Mouse (Mus musculus): ENCODE results near the gene G530012D18Rik.
"Not testable (repeated sequence)": the region's sequence is repeated elsewhere in the genome, so short reads cannot be mapped to it uniquely, and the experiment has no call there.

The G530012D18Rik gene

GRCm38 (mm10) chr1:85575376-85575775, at the start of gene G530012D18Rik:
TSS of gene G530012D18Rik (plus strand) at chr1:85575676.
- not testable (repeated sequence) for DNase-seq (ENCODE audit: low read depth, low spot score)

GRCm38 (mm10) chr1:85526401-85526800, 49.1 kb upstream of the G530012D18Rik start:
- DNase-seq (ENCODE audit: low read depth, low spot score): not testable (repeated sequence)

- DNase-seq (ENCODE audit: low read depth, low spot score): not testable (repeated sequence)
Measured at GRCm38 (mm10) chr1:85528451-85529110, 46.9 kb upstream of the G530012D18Rik start.

- DNase-seq (ENCODE audit: low read depth, low spot score): not testable (repeated sequence)
Measured at GRCm38 (mm10) chr1:85543818-85544217, 31.7 kb upstream of the G530012D18Rik start.

DNA sequence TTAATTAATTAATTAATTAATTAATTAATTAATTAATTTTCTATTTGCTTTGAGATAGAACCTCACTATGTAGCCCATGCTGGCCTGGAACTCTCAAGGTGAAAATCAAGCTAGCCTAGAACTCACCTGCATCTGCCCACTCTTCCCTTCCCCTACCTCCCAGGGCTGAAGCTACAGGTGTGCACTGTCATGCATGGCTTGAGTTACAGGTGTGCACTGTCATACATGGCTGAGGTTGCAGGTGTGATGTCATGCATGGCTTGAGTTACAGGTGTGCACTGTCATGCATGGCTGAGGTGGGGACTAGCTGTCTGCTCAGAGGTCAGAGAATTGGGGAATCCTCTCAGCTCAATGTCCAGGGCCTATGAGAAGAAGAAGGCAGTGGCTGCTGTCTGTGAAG, 29.0 kb upstream of the G530012D18Rik start:
- not testable (repeated sequence) for DNase-seq (ENCODE audit: low read depth, low spot score)

- not testable (repeated sequence) for DNase-seq (ENCODE audit: low read depth, low spot score)
Measured at GRCm38 (mm10) chr1:85555261-85555660, 20.2 kb upstream of the G530012D18Rik start.

- not testable (repeated sequence) for DNase-seq (ENCODE audit: low read depth, low spot score)
Measured at GRCm38 (mm10) chr1:85573554-85573953, 1.9 kb upstream of the G530012D18Rik start.

DNA sequence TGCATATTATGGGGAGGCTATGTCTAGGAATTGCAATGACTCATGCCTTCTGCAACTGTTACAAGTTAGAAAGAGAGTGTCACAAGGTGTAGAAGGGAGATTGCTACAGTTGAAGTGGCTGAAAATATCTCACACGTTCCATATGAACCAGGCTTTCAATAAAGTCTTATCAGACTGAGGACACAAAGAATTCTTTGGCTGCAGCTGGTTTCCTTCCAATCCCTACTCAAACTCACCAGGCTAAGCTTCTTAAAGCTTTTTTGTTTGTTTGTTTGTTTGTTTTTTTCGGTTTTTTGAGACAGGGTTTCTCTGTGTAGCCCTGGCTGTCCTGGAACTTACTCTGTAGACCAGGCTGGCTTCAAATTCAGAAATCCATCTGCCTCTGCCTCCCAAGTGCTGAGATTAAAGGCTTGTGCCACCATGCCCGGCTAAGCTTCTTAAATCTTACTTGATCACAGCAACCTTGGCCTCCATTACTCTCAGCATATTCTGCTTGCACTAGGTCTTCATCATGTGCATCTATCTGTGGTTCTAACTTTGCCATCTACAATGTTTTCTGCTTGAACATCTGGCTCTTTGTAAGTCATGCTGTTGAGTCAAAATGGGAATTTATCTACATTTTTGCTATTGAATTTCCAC, 3.0 kb downstream of the G530012D18Rik start:
- not testable (repeated sequence) for DNase-seq (ENCODE audit: low read depth, low spot score)

GRCm38 (mm10) chr1:85579199-85580147, 4.0 kb downstream of the G530012D18Rik start:
- not testable (repeated sequence) for DNase-seq (ENCODE audit: low read depth, low spot score)

- DNase-seq (ENCODE audit: low read depth, low spot score): not testable (repeated sequence)
Measured at GRCm38 (mm10) chr1:85580148-85580534, 4.7 kb downstream of the G530012D18Rik start.

GRCm38 (mm10) chr1:85580578-85580977, 5.1 kb downstream of the G530012D18Rik start:
- not testable (repeated sequence) for DNase-seq (ENCODE audit: low read depth, low spot score)

- peak; percentile 1 for DNase-seq (ENCODE audit: low read depth, low spot score)
Measured at GRCm38 (mm10) chr1:85581518-85581917, 6.0 kb downstream of the G530012D18Rik start.

GRCm38 (mm10) chr1:85588697-85589096, 13.2 kb downstream of the G530012D18Rik start:
- not testable (repeated sequence) for DNase-seq (ENCODE audit: low read depth, low spot score)

DNA sequence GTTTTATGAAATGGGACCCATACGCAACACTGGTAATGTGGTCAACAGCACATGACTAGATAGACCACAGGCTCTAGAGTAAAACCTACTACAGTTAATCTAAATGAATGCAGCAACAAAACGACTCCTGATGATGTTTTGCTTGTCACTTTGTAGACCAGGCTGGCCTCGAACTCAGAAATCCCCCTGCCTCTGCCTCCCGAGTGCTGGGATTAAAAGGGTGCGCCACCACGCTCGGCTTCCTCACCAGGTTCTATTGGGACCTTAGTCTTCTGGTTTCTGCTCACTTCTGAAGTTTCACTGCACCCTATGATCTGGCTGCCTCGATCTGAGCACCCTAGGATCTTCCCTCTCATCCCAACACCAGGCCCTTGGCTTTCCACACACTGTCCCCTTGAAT, 17.1 kb downstream of the G530012D18Rik start:
- not testable (repeated sequence) for DNase-seq (ENCODE audit: low read depth, low spot score)

DNA sequence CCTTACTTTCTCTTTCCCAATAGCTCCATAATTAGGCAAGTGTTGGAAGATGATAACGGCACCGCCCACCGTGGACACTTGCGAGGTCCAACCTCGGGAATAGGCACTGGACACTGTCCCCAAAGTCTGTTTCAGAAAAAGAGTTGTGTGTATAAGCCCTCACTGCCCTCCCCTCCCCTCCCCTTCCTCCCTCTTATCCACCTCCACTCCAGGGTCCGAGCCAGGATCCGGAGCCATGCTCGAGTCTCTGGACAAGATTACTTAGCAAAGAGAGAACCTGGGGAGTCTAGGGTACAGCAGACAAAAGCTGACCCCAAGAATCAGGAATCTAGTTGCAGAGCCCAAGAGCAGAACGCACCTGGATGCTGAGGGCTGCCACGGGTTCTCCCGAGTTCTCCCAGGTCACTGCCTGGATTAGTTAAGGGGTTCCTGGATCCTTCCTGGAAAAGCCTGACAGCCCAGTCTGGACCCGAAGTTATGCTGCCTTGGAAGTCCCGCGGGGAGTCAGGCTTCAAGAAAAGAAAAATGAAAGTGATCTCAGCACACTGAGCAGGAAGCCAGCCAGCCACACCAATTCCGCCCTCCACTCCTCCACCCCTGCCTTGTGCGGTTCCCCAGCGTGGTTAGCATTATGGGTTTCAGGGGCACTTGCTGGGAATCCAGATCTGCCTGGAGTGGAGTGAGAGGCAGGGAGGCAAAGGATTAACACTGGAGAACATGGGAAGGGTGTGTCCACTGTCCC, 23.0 kb downstream of the G530012D18Rik start, which contains the start of gene Sp110:
Gene Sp110 (minus strand): TSS at position 547 of the 742 bp plus-strand sequence.
- not testable (repeated sequence) for DNase-seq (ENCODE audit: low read depth, low spot score)

DNA sequence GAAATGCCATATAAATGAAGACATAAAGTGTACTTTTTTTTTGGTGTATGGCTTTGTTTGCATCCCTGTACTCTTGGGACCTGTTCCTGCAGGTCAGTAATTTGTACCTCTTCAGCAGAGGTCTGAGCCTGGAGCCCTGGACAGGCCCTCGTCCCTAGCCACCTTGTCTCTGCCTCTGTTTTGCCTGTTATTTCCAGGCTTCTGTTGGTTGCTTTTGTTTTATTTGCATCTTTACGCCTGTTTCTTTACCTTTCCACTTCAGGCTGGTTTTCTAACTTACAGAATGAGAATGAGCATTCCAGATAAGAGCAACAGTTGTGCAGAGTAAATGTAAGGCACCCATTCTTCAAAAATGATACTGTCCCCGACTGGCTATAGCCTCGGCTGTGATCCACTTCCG, 24.6 kb downstream of the G530012D18Rik start, which contains the start of gene Sp140:
Gene Sp140 (plus strand): TSS at position 301 of the 400 bp plus-strand sequence.
- not testable (repeated sequence) for DNase-seq (ENCODE audit: low read depth, low spot score)

GRCm38 (mm10) chr1:85600794-85601193, 25.3 kb downstream of the G530012D18Rik start:
- DNase-seq (ENCODE audit: low read depth, low spot score): not testable (repeated sequence)

GRCm38 (mm10) chr1:85604341-85604740, 28.9 kb downstream of the G530012D18Rik start:
- DNase-seq (ENCODE audit: low read depth, low spot score): not testable (repeated sequence)

GRCm38 (mm10) chr1:85608361-85608760, 32.9 kb downstream of the G530012D18Rik start:
- DNase-seq (ENCODE audit: low read depth, low spot score): not testable (repeated sequence)

GRCm38 (mm10) chr1:85610581-85610980, 35.1 kb downstream of the G530012D18Rik start:
- DNase-seq (ENCODE audit: low read depth, low spot score): not testable (repeated sequence)

- not testable (repeated sequence) for DNase-seq (ENCODE audit: low read depth, low spot score)
Measured at GRCm38 (mm10) chr1:85615096-85615495, 39.6 kb downstream of the G530012D18Rik start.
